Mouse (Mus musculus): ENCODE measurements around the gene Gm13695. TPM values are rescaled to one million over a fixed set of nuclear protein-coding genes. Genes with fewer than 3 reads are reported as not detected.
"Not testable (repeated sequence)": the region's sequence is repeated elsewhere in the genome, so short reads cannot be mapped to it uniquely, and the experiment has no call there.

Gm13695 gene
- not detected in 2 replicates for polyA plus RNA-seq (2014; fragmentation: Nextera tagmentation; extraction: Ambion mirVana)

GRCm38 (mm10) chr2:83967013-83967412 lies at the start of gene Gm13695:
Gene Gm13695 (plus strand): TSS chr2:83967313.
- H3K27me3 ChIP-seq (replicated peaks; ENCODE audit: control insufficient read depth, insufficient read depth, low read length); H3K27ac ChIP-seq (ENCODE audit: low read depth, low read length); H3K4me3 ChIP-seq (ENCODE audit: low read depth, low read length); H3K36me3 ChIP-seq (ENCODE audit: control insufficient read depth, insufficient read depth, low read length); H3K9ac ChIP-seq (ENCODE audit: low read length); H3K9me3 ChIP-seq (replicated peaks; ENCODE audit: control insufficient read depth, low read length); ATAC-seq; H3K4me1 ChIP-seq (ENCODE audit: control insufficient read depth, insufficient read depth, low read length); H3K4me2 ChIP-seq (ENCODE audit: low read length); DNase-seq (ENCODE audit: low spot score): not testable (repeated sequence)
- WGBS, result no CpG with 5 or more reads among the region's 6 CpGs

GRCm38 (mm10) chr2:83929478-83930088 lies 37.5 kb upstream of the Gm13695 start:
- Histone ChIP-seq H3K9me3 (replicated peaks; ENCODE audit: control insufficient read depth, low read length) (no peaks in the 10 kb centered on the region), H3K27ac (ENCODE audit: low read depth, low read length) (no peak overlapping the region), H3K4me1 (ENCODE audit: control insufficient read depth, insufficient read depth, low read length) (no peaks in the 10 kb centered on the region), H3K27me3 (replicated peaks; ENCODE audit: control insufficient read depth, insufficient read depth, low read length) (no peaks in the 10 kb centered on the region), H3K9ac (ENCODE audit: low read length) (no peak overlapping the region), H3K36me3 (ENCODE audit: control insufficient read depth, insufficient read depth, low read length) (no peaks in the 10 kb centered on the region), H3K4me2 (ENCODE audit: low read length) (no peak overlapping the region), H3K4me3 (ENCODE audit: low read depth, low read length) (no peak overlapping the region)
- ATAC-seq, result no peak
- WGBS, result 57% methylated on average over 2 of the region's 2 CpGs
- DNase-seq (ENCODE audit: low spot score), result no peak

- DNase-seq (ENCODE audit: low spot score) (peak; percentile 93), ATAC-seq (peak; percentile 99)
- Histone ChIP-seq H3K9me3 (replicated peaks; ENCODE audit: control insufficient read depth, low read length) (no peaks in the 10 kb centered on the region), H3K27me3 (replicated peaks; ENCODE audit: control insufficient read depth, insufficient read depth, low read length) (no peaks in the 10 kb centered on the region), H3K4me2 (ENCODE audit: low read length) (peak within 1 kb of the TSS; percentile 64), H3K9ac (ENCODE audit: low read length) (peak within 1 kb of the TSS; percentile 51), H3K4me3 (ENCODE audit: low read depth, low read length) (peak within 1 kb of the TSS; percentile 31), H3K27ac (ENCODE audit: low read depth, low read length) (0 out of 2 replicates have a peak within 1 kb of the TSS, but pooled peaks have one; percentile 33), H3K4me1 (ENCODE audit: control insufficient read depth, insufficient read depth, low read length) (no peaks in the 10 kb centered on the region; the same call in 1 of the 2 replicates), H3K36me3 (ENCODE audit: control insufficient read depth, insufficient read depth, low read length) (no peaks in the 10 kb centered on the region)
- WGBS, result 3% methylated on average over 20 of the region's 20 CpGs
Observed at GRCm38 (mm10) chr2:83940931-83941361, 26.2 kb upstream of the Gm13695 start, which contains the start of gene Zswim2. Gene Zswim2 (minus strand): TSS chr2:83941228.

- H3K9ac ChIP-seq (ENCODE audit: low read length), result no peak overlapping the region
- DNase-seq (ENCODE audit: low spot score) (no peak), ATAC-seq (peak; percentile 45; the same call in 1 of the 2 replicates)
- no peaks in the 10 kb centered on the region for H3K9me3 ChIP-seq (replicated peaks; ENCODE audit: control insufficient read depth, low read length)
- no peaks in the 10 kb centered on the region for H3K36me3 ChIP-seq (ENCODE audit: control insufficient read depth, insufficient read depth, low read length)
- H3K27ac ChIP-seq (ENCODE audit: low read depth, low read length), result no peak overlapping the region
- 34% methylated on average over 3 of the region's 3 CpGs for WGBS
- no peaks in the 10 kb centered on the region; the same call in 1 of the 2 replicates for H3K4me1 ChIP-seq (ENCODE audit: control insufficient read depth, insufficient read depth, low read length)
- H3K4me3 ChIP-seq (ENCODE audit: low read depth, low read length), result peak overlapping the region; percentile 31
- H3K4me2 ChIP-seq (ENCODE audit: low read length), result peak overlapping the region; percentile 64
- H3K27me3 ChIP-seq (replicated peaks; ENCODE audit: control insufficient read depth, insufficient read depth, low read length), result no peaks in the 10 kb centered on the region
Observed at GRCm38 (mm10) chr2:83941378-83941777, 25.7 kb upstream of the Gm13695 start.

- Histone ChIP-seq H3K36me3 (ENCODE audit: control insufficient read depth, insufficient read depth, low read length) (no peaks in the 10 kb centered on the region), H3K27ac (ENCODE audit: low read depth, low read length) (no peak overlapping the region), H3K9ac (ENCODE audit: low read length) (no peak overlapping the region), H3K27me3 (replicated peaks; ENCODE audit: control insufficient read depth, insufficient read depth, low read length) (no peaks in the 10 kb centered on the region), H3K4me3 (ENCODE audit: low read depth, low read length) (no peak overlapping the region), H3K4me2 (ENCODE audit: low read length) (no peak overlapping the region), H3K4me1 (ENCODE audit: control insufficient read depth, insufficient read depth, low read length) (no peaks in the 10 kb centered on the region; the same call in 1 of the 2 replicates), H3K9me3 (replicated peaks; ENCODE audit: control insufficient read depth, low read length) (no peaks in the 10 kb centered on the region)
- DNase-seq (ENCODE audit: low spot score), result no peak
- no peak for ATAC-seq
- 83% methylated on average over 4 of the region's 4 CpGs for WGBS
Observed at GRCm38 (mm10) chr2:83941792-83942191, 25.3 kb upstream of the Gm13695 start.

GRCm38 (mm10) chr2:83955393-83955792 lies 11.7 kb upstream of the Gm13695 start, which contains the start of gene Gm13698:
Gene Gm13698 (plus strand): TSS chr2:83955693.
- not testable (repeated sequence) for H3K27ac ChIP-seq (ENCODE audit: low read depth, low read length); H3K4me3 ChIP-seq (ENCODE audit: low read depth, low read length); DNase-seq (ENCODE audit: low spot score); H3K9ac ChIP-seq (ENCODE audit: low read length); H3K4me1 ChIP-seq (ENCODE audit: control insufficient read depth, insufficient read depth, low read length); H3K9me3 ChIP-seq (replicated peaks; ENCODE audit: control insufficient read depth, low read length); H3K27me3 ChIP-seq (replicated peaks; ENCODE audit: control insufficient read depth, insufficient read depth, low read length); H3K4me2 ChIP-seq (ENCODE audit: low read length); ATAC-seq; H3K36me3 ChIP-seq (ENCODE audit: control insufficient read depth, insufficient read depth, low read length)
- no CpG with 5 or more reads among the region's 6 CpGs for WGBS

- H3K4me1 ChIP-seq (ENCODE audit: control insufficient read depth, insufficient read depth, low read length); H3K27ac ChIP-seq (ENCODE audit: low read depth, low read length); H3K9me3 ChIP-seq (replicated peaks; ENCODE audit: control insufficient read depth, low read length); H3K9ac ChIP-seq (ENCODE audit: low read length); H3K4me2 ChIP-seq (ENCODE audit: low read length); H3K27me3 ChIP-seq (replicated peaks; ENCODE audit: control insufficient read depth, insufficient read depth, low read length); H3K4me3 ChIP-seq (ENCODE audit: low read depth, low read length); H3K36me3 ChIP-seq (ENCODE audit: control insufficient read depth, insufficient read depth, low read length); DNase-seq (ENCODE audit: low spot score); ATAC-seq: not testable (repeated sequence)
- WGBS, result no CpG with 5 or more reads among the region's 6 CpGs
Observed at GRCm38 (mm10) chr2:83961203-83961602, 5.9 kb upstream of the Gm13695 start, which contains the start of gene Gm13693. Gene Gm13693 (plus strand): TSS chr2:83961503.

- H3K9me3 ChIP-seq (replicated peaks; ENCODE audit: control insufficient read depth, low read length); H3K4me2 ChIP-seq (ENCODE audit: low read length); H3K4me3 ChIP-seq (ENCODE audit: low read depth, low read length); H3K27me3 ChIP-seq (replicated peaks; ENCODE audit: control insufficient read depth, insufficient read depth, low read length); H3K9ac ChIP-seq (ENCODE audit: low read length); H3K4me1 ChIP-seq (ENCODE audit: control insufficient read depth, insufficient read depth, low read length); DNase-seq (ENCODE audit: low spot score); H3K27ac ChIP-seq (ENCODE audit: low read depth, low read length); H3K36me3 ChIP-seq (ENCODE audit: control insufficient read depth, insufficient read depth, low read length); ATAC-seq: not testable (repeated sequence)
- WGBS, result no CpG with 5 or more reads among the region's 6 CpGs
Observed at GRCm38 (mm10) chr2:83972823-83973222, 5.7 kb downstream of the Gm13695 start, which contains the start of gene Gm13696. Gene Gm13696 (plus strand): TSS chr2:83973123.

- not testable (repeated sequence) for ATAC-seq; H3K4me3 ChIP-seq (ENCODE audit: low read depth, low read length); H3K4me1 ChIP-seq (ENCODE audit: control insufficient read depth, insufficient read depth, low read length); H3K27me3 ChIP-seq (replicated peaks; ENCODE audit: control insufficient read depth, insufficient read depth, low read length); H3K36me3 ChIP-seq (ENCODE audit: control insufficient read depth, insufficient read depth, low read length); DNase-seq (ENCODE audit: low spot score); H3K4me2 ChIP-seq (ENCODE audit: low read length); H3K9me3 ChIP-seq (replicated peaks; ENCODE audit: control insufficient read depth, low read length); H3K27ac ChIP-seq (ENCODE audit: low read depth, low read length); H3K9ac ChIP-seq (ENCODE audit: low read length)
- no CpG with 5 or more reads among the region's 6 CpGs for WGBS
Observed at GRCm38 (mm10) chr2:83978633-83979032, 11.5 kb downstream of the Gm13695 start, which contains the start of gene Gm13694. Gene Gm13694 (plus strand): TSS chr2:83978933.

Measured in forebrain, embryonic 14.5 days (tissue).